24 mouse cellular contexts compared by ENCODE assay signal in genomic region chr5:38687694-38688093, GRCm38 (mm10). TPM values are rescaled to one million over a fixed set of nuclear protein-coding genes. Genes with fewer than 3 reads are reported as not detected.
A peak's percentile ranks its signal among the peaks of the same experiment; 100 is the strongest.
DNase-seq lines count a peak whose midpoint lies in the region; ATAC-seq lines count a peak whose summit lies in the region.
"Had no signal": no experiment of that assay in that cellular context is flagged by ENCODE, and none has a peak within 500 bp of the region (broad histone marks: within the 10 kb centered on the region; RNA-seq: fewer than 3 reads in every experiment).

No protein-coding gene starts in this region.

- peaks cover 9% of the 10 kb centered on the region; the same call in 1 of the 2 replicates for H3K4me1 ChIP-seq in heart, embryonic 10.5 days

- no peaks in the 10 kb centered on the region for H3K9me3 ChIP-seq in heart, embryonic 10.5 days
- H3K9me3 ChIP-seq: embryonic facial prominence, embryonic 10.5 days; embryonic facial prominence, embryonic 12.5 days; forebrain, embryonic 13.5 days; forebrain, embryonic 15.5 days had no signal

- 77% methylated on average over 1 of the region's 1 CpGs for WGBS in heart, embryonic 10.5 days

- no peak overlapping the region for H3K4me3 ChIP-seq in heart, embryonic 10.5 days
- H3K4me3 ChIP-seq: embryonic facial prominence, embryonic 10.5 days; embryonic facial prominence, embryonic 12.5 days; forebrain, embryonic 13.5 days; forebrain, embryonic 15.5 days had no signal

- peaks cover 2% of the 10 kb centered on the region; the same call in 1 of the 2 replicates for H3K36me3 ChIP-seq in heart, embryonic 10.5 days

- no peak for ATAC-seq in granulocyte monocyte progenitor cell, adult 5-6 weeks (replicated peaks; ENCODE audit: poor library complexity, severe bottlenecking)
- ATAC-seq: activated CD4-positive, CD25-positive, alpha-beta regulatory T cell, adult 4 months; CD4-positive, CD25-positive, alpha-beta regulatory T cell, adult 4 months; forebrain, embryonic 13.5 days; forebrain, embryonic 15.5 days; forebrain, postnatal 0 days; Patski had no signal

- H3K27ac ChIP-seq in heart, embryonic 10.5 days = no peak overlapping the region
- H3K27ac ChIP-seq: embryonic facial prominence, embryonic 10.5 days; embryonic facial prominence, embryonic 12.5 days; forebrain, embryonic 13.5 days; forebrain, embryonic 15.5 days had no signal

- H3K27me3 ChIP-seq in heart, embryonic 10.5 days (ENCODE audit: insufficient read depth, poor library complexity, severe bottlenecking) = peaks cover 12% of the 10 kb centered on the region; the same call in 1 of the 2 replicates
- H3K27me3 ChIP-seq: CH12.LX; embryonic facial prominence, embryonic 12.5 days; forebrain, embryonic 13.5 days; forebrain, embryonic 15.5 days had no signal

- DNase-seq in heart, adult 11 months = peak; percentile 33
- no peak for DNase-seq in heart, embryonic 10.5 days (ENCODE audit: low spot score)
- peak; percentile 55 for DNase-seq in ZHBTc4 (ENCODE audit: low read depth, low spot score)
- DNase-seq in spleen, adult 18-20 months = no peak
- DNase-seq: adrenal gland, adult 8-10 months; adrenal gland, postnatal 14 days; adrenal gland, postnatal 36 days; B cell, adult 2 months; cerebellum, adult 11-12 months; cerebellum, adult 2 months; cerebellum, adult 9-10 months; cerebellum, postnatal 10 days; cerebellum, postnatal 25 days; forebrain, postnatal 0 days had no signal

RNA-seq across cellular contexts. Expression of gene Zfp518b, which starts 3.1 kb away (rescaled TPM):
- polyA plus RNA-seq in heart, embryonic 10.5 days (2016; fragmentation: Nextera tagmentation; extraction: Ambion mirVana) = 13.9 and 18.1 TPM in 2 replicates
- 5.5 and 12.3 TPM in 2 replicates for total RNA-seq in granulocyte monocyte progenitor cell, adult 5-6 weeks (2014; fragmentation: Nextera tagmentation)
- total RNA-seq in granulocyte monocyte progenitor cell, adult 5-6 weeks (2017) = 6.3 and 8.2 TPM in 2 replicates
- total RNA-seq: CH12.LX, MEL had no signal

Comparison
In these comparisons a context has a peak if more than half of its experiments do, and no peak if none do; other contexts are left out.
1. DNase-seq: peak in heart, adult 11 months (single experiment) and ZHBTc4 (single experiment); none in heart, embryonic 10.5 days (single experiment) and spleen, adult 18-20 months (0 of 2).